Mouse (Mus musculus) megakaryocyte, adult 5-6 weeks (primary cell): ENCODE results near the gene H3f3a. TPM values are rescaled to one million over a fixed set of nuclear protein-coding genes. Genes with fewer than 3 reads are reported as not detected.
"Not testable (repeated sequence)": the region's sequence is repeated elsewhere in the genome, so short reads cannot be mapped to it uniquely, and the experiment has no call there.

Experiments used
- ATAC-seq: 2 replicates; pipeline ENCODE4 v1.8.0; 2016; ENCODE audit warnings: mild to moderate bottlenecking, inconsistent platforms; ENCODE audit not compliant: poor library complexity, severe bottlenecking
- total RNA-seq, 2 experiments: library from RNA; stranded (forward) in 1 of 2; stranded (reverse) in 1 of 2; fragments of 153-499, 151-499 nt in 1 of 2; fragments of 221-1000, 200-1000 nt in 1 of 2; gene quantifications; 2 replicates each; pipeline versions ENCODE4 v1.2.3 to v1.2.4; 2015 to 2017

Gene H3f3a
- total RNA-seq (2015) (3,482 and 3,921 TPM in 2 replicates), total RNA-seq (2017) (2,689 and 3,338 TPM in 2 replicates)

DNA sequence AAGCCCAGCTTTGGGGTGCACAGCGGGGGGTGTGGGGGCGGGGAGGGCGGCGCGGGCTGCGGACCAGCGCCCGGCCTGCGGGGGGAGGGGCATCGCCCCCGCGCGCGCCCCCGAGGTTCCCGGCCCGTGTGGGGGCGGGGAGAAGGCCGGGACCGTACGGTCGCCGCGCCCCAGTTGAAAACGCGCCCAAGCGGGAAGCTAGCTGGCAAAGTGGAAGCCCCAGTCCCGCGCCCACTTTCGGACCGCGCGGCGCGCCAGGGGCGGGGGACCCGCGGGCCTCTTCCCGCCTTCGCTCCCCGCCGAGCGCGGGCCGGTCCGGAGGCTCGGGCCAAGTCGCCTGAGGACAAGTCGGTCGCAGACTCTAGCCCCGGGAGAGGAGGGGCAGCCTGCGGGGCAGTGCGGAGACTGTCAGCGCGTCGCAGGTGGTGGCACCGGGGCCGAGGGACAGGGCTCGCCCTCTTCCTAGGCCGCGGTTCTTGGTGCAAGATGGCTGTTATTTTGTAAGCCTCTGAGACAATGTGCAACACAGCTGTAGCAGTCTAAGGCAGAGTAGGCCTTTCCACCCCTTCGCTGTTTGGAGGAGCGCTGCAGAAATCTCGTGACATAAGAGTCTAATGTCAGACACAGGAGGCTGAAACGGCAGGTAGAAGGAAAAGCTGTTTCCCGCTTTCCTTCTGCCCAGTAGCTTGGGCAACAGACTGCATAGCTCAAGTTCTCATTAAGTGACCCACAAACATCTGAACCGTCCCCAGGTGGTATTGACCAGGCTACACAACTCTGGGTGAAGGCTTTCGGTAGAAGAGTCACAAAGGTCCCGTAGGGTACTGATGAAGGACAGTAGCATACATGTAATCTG lies at the start of gene H3f3a:
Gene H3f3a, minus strand, starts transcription at position 59 of the 856 bp plus-strand sequence.
- ATAC-seq, result peak; percentile 51

DNA sequence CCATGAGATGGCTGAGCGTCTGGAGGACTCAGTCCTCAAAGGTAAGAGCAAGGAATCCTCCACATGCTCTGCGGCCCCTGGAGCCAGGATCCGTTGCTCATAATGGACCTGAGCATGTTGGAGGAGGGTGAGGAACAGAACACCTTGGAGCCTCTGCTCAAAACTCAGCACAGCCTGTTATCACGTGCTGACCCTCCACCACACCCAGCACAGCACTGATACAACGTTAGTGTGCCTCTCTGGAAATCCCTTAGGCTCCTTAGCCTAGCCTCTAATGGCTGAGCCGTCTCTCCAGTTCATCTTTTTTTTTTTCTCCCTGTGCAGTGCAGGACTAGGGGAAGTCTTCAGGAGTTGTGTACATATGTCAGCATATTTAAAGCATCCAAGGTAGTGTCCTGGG lies 46.3 kb upstream of the H3f3a start:
- no peak for ATAC-seq

DNA sequence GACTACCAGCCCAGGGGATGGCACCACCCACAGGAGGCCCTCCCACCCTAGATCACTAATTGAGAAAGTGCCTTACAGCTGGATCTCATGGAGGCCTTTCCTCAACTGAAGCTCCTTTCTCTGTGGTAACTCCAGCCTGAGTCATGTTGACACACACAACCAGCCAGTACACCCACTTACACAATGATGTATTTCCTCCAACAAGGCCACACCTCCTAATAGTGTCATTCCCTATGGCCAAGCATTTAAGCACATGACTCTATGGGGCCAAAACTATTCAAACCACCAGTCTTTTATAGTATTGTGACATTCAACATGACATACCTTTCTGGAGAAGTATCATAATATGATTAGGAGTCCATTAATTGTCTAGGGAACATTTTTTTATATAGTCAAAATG lies 45.0 kb upstream of the H3f3a start:
- peak; percentile 87 for ATAC-seq

DNA sequence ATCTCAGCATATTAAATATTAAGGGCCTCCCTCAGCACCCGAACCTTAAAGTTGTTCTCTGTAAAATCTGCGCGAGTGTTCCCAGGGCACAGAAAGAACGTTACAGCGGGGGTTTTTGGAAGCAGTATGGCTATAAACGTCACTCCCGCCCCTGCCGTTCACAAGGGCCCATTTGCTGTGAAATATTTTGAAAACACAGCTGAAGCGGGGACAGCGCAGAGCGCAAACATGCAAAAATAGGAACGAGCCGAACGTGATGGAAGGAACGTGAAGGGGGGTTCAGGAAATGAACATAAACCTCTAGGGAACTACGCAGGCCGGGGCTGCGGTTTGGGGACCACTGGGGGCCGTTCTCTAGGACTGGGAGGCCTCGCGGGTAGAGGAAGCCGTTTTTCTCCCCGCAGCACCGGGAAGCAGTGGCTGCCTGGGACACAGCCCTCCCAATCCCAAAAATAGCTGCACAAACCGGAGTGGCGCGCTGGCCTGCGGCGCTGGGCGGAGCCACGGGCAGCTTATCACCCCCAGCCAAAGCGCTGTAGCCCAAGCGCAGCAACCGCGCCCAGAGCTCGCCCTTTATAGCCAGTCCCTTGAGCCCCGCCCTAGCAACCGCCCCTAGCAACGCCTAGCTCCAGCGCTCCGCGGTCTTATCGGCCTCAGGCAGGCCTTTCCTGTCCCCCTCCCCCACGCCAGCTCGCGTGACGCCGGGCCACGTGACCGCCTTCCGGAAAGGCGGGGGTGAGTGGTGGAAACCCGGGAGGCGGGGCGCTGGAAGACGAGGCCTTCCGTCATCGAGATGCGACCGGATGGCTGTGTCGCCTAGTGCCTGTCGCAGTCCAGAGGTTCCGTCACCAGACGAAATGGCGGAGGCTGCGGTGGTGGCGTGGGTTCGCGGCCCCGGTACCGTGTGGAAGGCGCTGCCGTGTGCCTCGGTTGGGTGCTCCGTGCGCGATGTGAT lies 36.9 kb upstream of the H3f3a start, which contains the start of gene Sde2:
Gene Sde2, plus strand, starts transcription at position 812 of the 955 bp plus-strand sequence.
- ATAC-seq, result peak; percentile 72

DNA sequence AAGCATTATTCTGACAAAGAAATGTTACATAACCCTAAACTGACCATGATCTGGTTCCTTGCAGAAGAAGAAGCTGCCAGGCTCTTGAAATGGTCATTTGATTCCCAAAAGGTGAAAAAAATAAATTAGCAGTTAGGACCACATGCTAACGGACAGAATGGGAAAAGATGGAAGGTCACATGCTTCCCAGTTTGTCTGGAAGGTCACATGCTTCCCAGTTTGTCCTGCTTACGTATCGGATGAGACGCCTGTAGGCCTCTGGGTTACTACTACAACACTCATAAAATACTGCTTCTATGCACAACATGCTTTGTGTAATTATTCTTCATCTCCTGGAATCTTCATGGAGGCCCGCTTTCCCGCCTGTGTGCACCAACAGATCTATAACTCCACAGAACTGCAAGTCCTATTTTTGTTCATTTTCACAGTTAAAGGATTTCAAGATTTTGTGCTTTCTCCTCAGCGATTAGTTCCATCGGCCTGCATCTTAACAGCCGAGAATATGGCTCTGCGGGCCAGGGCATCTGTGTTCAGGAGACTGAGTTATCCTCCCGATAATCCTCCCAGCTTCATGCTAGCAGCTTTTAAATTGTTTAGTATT lies 36.1 kb upstream of the H3f3a start:
- ATAC-seq, result no peak

DNA sequence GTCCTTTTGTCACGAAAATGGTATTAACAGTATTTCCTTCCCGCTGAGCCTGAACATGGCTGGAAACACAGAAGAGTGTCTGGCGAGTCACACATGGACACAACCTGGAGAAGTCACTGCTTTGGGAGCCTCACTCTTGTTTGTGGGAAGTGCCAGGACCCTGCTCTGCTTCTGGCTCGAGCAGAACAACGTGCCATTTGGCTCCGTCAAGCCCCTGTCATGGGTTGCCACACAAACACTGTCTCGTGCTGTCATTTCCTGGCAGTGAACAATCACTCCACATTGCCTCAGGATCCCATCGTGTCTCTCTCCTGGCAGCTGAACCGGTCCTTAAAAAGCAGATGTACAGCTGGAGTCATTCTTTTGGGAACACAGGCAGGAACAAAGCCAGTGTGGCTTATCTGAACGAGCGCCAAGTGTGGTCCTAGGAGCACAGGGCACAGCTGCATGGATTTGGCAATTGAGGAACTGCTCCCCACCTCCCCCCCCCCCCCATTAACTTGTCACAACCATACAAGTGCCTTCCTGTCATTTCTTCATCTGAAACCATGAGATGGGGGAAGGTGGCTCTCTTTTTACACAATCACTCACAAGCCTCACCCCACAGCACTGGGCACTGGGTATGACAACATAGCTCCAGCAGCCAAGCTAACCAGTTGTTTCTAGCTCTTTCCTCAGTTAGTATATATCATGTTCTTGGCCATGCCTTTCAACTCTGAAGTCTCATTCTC lies 34.9 kb upstream of the H3f3a start:
- ATAC-seq, result peak; percentile 53

DNA sequence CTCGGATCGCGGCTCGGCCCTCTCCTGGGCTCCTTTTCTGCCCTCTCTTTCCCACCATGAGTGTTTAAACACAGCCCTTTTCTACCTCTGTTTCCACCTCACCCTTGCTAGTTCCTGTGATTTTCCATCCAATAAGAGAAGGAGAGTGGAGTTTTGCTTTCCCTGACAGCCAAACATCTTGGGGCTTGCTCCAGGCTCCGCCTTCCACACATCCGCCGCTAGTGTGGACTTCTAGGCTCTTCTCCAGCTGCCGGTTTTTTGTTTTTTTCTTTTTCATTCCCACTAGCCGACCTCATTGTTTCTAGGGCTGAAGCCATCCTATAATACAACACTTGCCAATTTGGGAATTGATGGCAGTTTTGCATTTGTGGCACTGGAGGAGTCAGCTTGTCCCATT lies 34.4 kb upstream of the H3f3a start:
- ATAC-seq, result peak; percentile 40

DNA sequence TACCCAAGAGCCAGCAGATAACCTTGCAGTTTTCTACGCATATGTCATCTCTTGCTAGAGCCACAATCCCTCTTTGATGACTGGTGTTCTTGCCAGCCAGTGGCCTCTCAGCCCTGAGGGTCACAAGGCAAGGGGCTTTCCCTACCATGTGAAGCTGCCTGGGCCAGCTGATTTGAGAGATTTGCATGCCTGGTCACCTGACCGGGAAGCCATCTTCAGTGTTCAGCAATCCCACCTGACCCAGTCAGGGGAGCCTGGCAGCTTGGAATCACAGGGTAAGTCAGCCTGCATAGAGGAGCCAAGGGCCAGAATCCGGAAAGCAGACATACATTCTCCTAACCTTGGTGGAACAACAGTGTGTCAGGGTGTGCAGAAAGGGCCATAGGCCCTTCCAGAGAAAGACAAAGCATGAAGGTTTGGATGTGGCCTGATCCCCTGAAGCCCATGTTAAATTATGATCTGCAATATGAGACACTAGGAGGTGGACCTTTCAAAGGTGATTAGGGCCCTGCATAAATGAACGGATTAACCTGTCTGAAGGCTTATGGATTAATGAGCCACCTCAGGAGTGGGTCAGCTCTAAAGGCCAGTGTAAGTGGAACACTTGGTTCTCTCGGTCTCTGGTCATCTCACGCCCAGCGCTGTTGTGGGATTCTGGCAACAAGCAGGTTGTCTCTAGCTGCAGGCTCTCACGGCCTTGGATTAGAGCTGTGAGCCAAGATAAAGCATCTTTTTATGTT lies 28.0 kb upstream of the H3f3a start:
- no peak for ATAC-seq

DNA sequence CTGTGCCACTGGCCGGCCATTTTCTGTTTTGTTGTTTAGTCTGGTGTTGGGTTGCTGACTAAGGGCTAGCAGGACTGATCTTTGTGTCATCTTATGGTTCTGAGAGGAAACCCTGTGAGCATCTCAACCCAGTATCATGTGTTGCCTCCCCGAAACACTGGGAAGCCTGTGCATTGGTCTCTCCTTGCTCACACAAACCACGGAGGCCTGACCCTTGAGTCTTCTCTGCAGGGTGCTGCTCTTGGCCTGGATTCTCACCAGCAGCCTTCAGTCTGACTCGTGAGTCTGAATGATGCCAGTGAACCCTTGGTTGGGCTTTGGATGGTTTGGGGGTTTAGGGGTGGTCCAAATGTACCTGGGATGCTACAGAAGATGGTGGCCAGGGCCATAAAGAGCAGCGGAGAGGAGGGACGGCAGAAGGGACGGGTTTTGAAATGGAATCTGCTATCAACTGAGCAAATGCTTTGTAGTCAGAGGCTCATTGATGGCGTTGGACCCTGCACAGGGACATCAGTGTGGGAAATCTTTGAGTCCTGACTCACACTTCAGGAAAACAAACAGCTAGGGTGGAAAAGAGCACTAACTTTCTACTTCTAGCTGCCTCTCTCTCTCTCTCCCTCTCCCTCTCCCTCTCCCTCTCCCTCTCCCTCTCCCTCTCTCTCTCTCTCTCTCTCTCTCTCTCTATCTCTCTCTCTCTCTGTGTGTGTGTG lies 25.6 kb upstream of the H3f3a start:
- ATAC-seq, result no peak

DNA sequence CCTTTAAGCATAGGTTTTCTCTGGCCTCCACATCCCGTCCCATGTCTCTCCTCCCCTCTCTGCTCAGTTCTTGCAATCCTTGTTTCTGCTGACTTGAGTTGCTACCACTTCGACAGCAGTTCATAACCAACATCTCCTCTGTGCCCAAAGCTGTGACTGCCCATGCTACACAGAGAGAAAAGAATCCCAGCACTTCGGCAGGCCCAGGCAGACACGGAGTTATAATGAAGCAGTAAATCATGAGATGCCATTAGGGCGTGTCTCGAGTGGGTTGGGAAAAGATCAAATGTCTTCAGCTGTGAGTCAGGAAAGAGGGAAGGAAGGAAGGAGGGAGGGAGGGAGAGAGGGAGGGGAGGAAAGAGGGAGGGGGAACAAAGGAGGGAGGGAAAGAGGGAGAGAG lies 24.3 kb upstream of the H3f3a start:
- no peak for ATAC-seq

DNA sequence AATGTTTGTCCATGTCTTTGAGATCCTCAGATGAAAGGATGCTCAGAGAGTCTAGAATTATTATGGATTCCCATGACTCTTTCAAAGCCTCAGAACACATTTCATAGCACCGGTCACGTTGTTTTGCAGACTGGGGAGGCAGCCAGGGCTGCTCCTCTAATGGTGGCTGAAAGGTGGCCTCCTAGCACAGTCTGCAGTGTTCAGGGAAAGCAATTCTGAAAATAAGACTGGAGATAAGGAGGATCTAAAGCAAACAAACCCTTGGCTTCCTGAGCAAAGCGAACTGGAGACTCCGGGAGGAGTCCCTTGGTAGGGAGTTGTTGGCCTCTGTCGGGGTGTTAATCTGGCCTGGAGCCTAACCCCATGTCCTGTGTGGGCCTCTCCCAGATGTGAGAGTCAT lies 23.4 kb upstream of the H3f3a start:
- no peak for ATAC-seq

DNA sequence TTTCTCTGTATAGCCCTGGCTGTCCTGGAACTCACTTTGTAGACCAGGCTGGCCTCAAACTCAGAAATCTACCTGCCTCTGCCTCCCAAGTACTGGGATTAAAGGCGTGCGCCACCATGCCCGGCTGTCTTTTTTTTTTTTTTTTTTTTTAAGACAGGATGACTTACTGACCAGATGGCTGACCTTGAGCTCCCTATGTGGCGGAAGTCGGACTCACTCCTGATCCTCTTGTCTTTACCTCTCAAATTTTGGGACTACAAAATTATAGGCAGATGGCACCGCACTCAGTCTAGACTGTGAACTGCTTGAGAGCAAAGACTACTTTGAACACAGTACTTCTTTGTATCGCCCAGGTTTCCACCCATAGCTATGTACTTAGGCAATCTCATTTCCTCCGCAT lies 22.7 kb upstream of the H3f3a start:
- ATAC-seq, result not testable (repeated sequence)

DNA sequence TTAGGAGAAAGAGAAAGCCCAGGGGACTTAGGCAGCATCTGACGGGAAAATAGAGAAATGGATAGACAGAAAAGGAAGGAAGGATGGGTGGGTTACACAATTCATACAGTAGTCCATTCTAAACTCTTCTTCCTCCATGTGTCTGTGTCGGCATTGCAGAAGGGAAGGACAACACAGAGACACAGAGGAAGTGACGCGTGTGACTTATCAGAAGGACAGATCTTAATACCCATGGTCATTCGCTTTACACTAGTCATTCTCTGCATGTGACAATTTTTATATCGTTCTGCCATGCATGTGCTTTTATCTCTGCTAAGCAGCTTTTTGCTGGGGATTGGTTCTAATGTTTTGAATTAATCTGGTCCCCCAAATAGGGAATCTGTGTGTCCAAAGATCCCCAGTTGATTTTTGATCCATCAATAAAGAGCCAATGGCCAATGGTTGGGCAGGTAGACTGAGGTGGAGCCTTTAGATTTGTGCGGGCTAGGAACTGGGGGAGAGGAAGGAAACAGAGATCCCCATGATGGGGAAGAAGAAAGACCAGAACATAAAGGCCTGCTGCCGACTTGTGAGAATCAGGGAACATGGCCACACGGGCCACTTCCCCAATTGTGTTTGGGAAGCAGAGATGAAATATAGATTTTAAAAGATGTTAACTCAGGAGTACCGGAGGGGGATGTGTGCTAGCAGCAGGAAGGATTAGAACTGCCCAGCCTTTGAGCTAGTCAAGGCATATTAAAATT lies 21.7 kb upstream of the H3f3a start:
- ATAC-seq, result peak; percentile 98

DNA sequence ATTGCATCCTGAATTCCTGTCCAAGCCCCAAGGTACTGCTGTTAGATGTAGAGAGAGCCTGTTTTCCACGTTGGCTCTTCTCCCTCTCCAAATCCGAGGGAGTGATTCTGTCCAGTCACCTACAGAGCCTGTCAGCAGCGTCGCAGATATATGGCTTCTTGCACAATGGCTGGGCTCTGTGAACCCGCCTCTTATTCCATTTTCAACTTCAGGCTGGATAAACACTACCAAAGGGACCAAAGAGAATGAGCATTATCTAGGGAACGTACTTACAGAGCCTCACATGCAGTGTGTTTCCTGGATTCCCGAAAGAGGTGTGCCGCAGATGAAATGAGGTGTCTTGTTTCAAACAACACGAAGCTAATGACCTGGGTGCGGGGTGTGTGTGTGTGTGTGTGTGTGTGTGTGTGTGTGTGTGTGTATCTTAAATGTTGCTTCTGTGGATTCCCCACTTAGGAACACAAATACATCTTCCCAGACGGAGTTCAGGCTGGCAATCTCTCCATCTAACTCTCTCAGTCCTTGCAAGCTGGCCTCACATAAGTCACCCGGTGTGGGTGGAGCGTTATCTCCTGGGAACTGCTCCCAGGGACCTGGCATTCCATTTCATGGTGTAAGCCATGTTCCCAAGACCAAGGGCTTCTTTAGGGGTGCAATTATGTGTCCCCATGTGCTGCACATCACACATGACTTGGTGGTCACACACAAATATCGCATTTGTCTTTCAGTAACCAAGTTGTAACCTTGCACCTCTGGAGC lies 17.0 kb upstream of the H3f3a start:
- no peak for ATAC-seq

DNA sequence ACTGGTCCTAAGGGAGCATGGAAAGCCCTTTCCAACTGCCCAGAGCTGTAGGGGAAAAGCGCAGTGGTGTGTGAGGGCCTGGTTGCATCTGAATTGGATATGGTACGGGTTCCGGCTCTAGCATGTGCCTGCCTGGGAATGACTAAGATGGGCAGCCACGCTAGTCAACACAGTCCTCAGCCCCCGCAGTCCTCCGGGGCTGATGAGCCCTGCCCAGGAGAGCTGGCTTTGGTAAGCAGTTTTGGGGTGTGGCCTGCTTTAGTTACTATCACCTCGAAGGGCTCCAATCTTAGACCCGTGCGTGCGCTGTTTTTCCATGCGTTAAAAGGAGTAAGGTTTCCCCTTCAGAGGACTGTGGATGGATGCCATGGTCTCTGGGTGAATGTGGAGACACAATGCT lies 16.4 kb upstream of the H3f3a start:
- no peak for ATAC-seq

DNA sequence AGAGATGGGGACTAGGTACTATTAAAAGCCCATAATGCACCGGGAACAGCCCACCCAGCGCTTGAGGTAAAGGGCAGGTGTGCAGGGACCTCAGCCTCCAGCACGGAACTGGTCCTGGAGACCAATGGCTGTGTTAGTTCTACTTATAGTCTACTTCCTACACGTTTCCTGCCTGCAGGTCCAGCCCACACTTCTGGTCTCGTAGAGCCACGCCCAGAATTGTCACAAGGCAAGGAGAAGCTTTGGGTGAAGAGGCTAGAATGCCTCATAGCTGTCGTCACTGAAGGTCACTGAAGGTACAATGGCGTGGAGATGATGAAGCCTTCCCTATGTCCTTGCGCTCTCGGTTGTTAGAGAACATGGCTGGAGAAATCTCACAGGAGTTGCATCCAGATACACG lies 16.0 kb upstream of the H3f3a start:
- peak; percentile 88 for ATAC-seq

DNA sequence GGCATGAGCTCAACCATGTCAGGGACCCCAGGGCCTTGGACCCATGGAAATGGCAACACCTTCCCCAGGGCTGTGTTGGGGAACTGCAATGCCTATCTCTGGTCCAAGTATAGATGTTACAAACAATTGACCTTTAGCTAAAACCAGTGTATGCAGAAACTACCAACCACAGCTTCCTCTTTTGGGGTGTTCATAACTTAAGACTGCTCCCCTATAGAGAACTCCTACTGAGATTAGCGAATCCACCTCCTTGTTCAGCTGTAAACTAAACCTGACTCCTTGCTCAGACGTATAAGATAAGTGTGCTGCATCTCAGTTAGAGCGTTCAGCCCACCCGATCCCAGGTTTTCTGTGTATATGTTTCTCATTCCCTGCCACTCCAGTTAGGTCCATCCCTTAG lies 12.9 kb upstream of the H3f3a start:
- ATAC-seq, result peak; percentile 68

DNA sequence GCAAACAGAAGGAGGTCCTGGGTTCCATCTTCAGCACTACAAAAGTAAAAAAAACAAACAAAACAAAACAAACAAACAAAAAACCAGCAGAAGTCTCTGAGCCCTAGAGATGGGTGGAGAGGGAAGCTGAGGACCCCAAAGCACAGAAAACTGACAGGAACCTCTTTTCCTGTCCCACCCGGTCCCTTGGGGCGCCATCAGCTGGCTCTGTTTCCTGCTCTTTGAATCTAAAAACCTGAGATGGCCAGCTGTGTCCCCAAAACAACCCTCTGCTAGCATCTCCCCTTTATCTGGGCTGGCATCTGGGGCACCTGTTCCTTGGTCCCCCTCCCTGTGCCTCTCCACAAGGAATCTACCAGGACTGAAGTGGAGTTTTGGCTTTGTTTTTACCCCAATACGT lies 11.0 kb upstream of the H3f3a start:
- no peak for ATAC-seq
